Mouse (Mus musculus) heart, postnatal 25 days (tissue): ENCODE measurements around the gene Erc2. TPM values are rescaled to one million over a fixed set of nuclear protein-coding genes. Genes with fewer than 3 reads are reported as not detected.

Experiments used
- DNase-seq: peaks from one replicate; pipeline ENCODE4 v3.0.0; 2022; ENCODE audit warnings: low spot score
- intact Hi-C: fragments of 180-260 bp; cut with DNase I; formaldehyde crosslinking; loops from one replicate; pipeline ENCODE4 v1.15.1; 2025
- total RNA-seq, 2 experiments: library from RNA; stranded (reverse); gene quantifications; 2 replicates each; pipeline ENCODE4 v1.2.3; 2021

The Erc2 gene
- total RNA-seq, 2 experiments from 2014 or later: 0.68 to 0.98 TPM

- intact Hi-C loops: no loop called here
- DNase-seq: no peak
Measured at GRCm38 (mm10) chr14:28126842-28127241, 504.6 kb downstream of the Erc2 start.

GRCm38 (mm10) chr14:28128999-28129398, 506.8 kb downstream of the Erc2 start:
- intact Hi-C loops: no loop called here
- no peak for DNase-seq

GRCm38 (mm10) chr14:28143998-28144397, 521.8 kb downstream of the Erc2 start:
- no peak for DNase-seq
- intact Hi-C loops: no loop called here

- no peak for DNase-seq
- intact Hi-C loops: no loop called here
Measured at GRCm38 (mm10) chr14:28147201-28147600, 525.0 kb downstream of the Erc2 start.

- DNase-seq: no peak
- intact Hi-C loops: no loop called here
Measured at GRCm38 (mm10) chr14:28150942-28151341, 528.7 kb downstream of the Erc2 start.

- DNase-seq: no peak
Measured at GRCm38 (mm10) chr14:28155706-28156105, 533.5 kb downstream of the Erc2 start.

GRCm38 (mm10) chr14:28160852-28161251, 538.6 kb downstream of the Erc2 start:
- no peak for DNase-seq
- intact Hi-C loops: no loop called here

More at GRCm38 (mm10) chr14:28155706-28156105, 533.5 kb downstream of the Erc2 start:
- intact Hi-C loops: no loop called here

- intact Hi-C loops: no loop called here
- no peak for DNase-seq
Measured at GRCm38 (mm10) chr14:28164642-28165408, 542.6 kb downstream of the Erc2 start.

GRCm38 (mm10) chr14:28165621-28166211, 543.5 kb downstream of the Erc2 start:
- intact Hi-C loops: no loop called here
- DNase-seq: no peak

- intact Hi-C loops: no loop called here
Measured at GRCm38 (mm10) chr14:28170711-28171110, 548.5 kb downstream of the Erc2 start.

GRCm38 (mm10) chr14:28171364-28171763, 549.1 kb downstream of the Erc2 start:
- no peak for DNase-seq
- intact Hi-C loops: no loop called here

More at GRCm38 (mm10) chr14:28170711-28171110, 548.5 kb downstream of the Erc2 start:
- no peak for DNase-seq

- intact Hi-C loops: no loop called here
- DNase-seq: no peak
Measured at GRCm38 (mm10) chr14:28173736-28174135, 551.5 kb downstream of the Erc2 start.

- intact Hi-C loops: no loop called here
- no peak for DNase-seq
Measured at GRCm38 (mm10) chr14:28181070-28181825, 559.0 kb downstream of the Erc2 start.

- no peak for DNase-seq
- intact Hi-C loops: no loop called here
Measured at GRCm38 (mm10) chr14:28192711-28193364, 570.6 kb downstream of the Erc2 start.

GRCm38 (mm10) chr14:28203874-28204273, 581.6 kb downstream of the Erc2 start:
- intact Hi-C loops: no loop called here
- DNase-seq: no peak

GRCm38 (mm10) chr14:28206303-28206702, 584.1 kb downstream of the Erc2 start:
- no peak for DNase-seq
- intact Hi-C loops: no loop called here

GRCm38 (mm10) chr14:28225550-28225949, 603.3 kb downstream of the Erc2 start:
- intact Hi-C loops: no loop called here
- no peak for DNase-seq

GRCm38 (mm10) chr14:28230563-28230962, 608.3 kb downstream of the Erc2 start:
- intact Hi-C loops: no loop called here
- no peak for DNase-seq

GRCm38 (mm10) chr14:28231241-28231640, 609.0 kb downstream of the Erc2 start:
- intact Hi-C loops: no loop called here
- DNase-seq: no peak

GRCm38 (mm10) chr14:28238336-28239048, 616.3 kb downstream of the Erc2 start:
- DNase-seq: no peak
- intact Hi-C loops: no loop called here
